Mouse (Mus musculus) Patski (cell line): Measurements from ENCODE around the gene Xkr7. TPM values are rescaled to one million over a fixed set of nuclear protein-coding genes. Genes with fewer than 3 reads are reported as not detected.

Experiments used
- ATAC-seq: fragments of 100-300 bp; one replicate; pipeline ENCODE4 v1.8.0; 2021
- CTCF ChIA-PET: fragments of 350-600 bp; sonication (Branson Sonifier 250); formaldehyde crosslinking; loops from one replicate; lab custom pipeline; 2022; ENCODE audit warnings: inconsistent platforms; lab: Charles Lee
- POLR2A ChIA-PET: fragments of 350-600 bp; sonication (Branson Sonifier 250); formaldehyde crosslinking; loops from one replicate; lab custom pipeline; 2022; ENCODE audit warnings: antibody characterized with exemption, inconsistent platforms; lab: Charles Lee
- DNase-seq: peaks from one replicate; pipeline ENCODE4 v3.0.0-alpha.2; 2011; ENCODE audit warnings: low read depth, low spot score
- H3K27me3 ChIP-seq: fragments of 371-371 bp; one replicate; pipeline ENCODE4 v1.5.1; 2021
- CTCF ChIP-seq: fragments of 100-300 bp; IDR thresholded peaks from one replicate; pipeline ENCODE4 v1.5.1; 2021
- in situ Hi-C: fragments of 300-500 bp; cut with MboI; formaldehyde crosslinking; loops from 3 replicates; pipeline ENCODE4 v1.11.1; 2018; ENCODE audit warnings: low pct_unique_long_range_greater_than_20kb, mixed read lengths
- polyA plus RNA-seq: library from polyadenylated mRNA; unstranded; gene quantifications from one replicate; pipeline ENCODE4 v1.2.3, GENCODE M21; 2021

The Xkr7 gene
- polyA plus RNA-seq, 1 experiment from 2014 or later: not detected

- ATAC-seq: peak; percentile 58
- ChIA-PET POLR2A (no interaction called here), CTCF (interaction anchor here (1.0 kb wide), 1 partner anchor 15 kb away, joined by 3 read pairs; no protein-coding TSS in a partner anchor)
- peaks cover 74% of the 10 kb centered on the region for H3K27me3 ChIP-seq
- no peak for DNase-seq
- no peak for TF ChIP-seq CTCF
- in situ Hi-C loops: no loop called here
These were observed 611 bp downstream of the Xkr7 start for GRCm38 (mm10) chr2:153032083-153032842.

- in situ Hi-C loops: no loop called here
- DNase-seq (no peak), ATAC-seq (no peak)
- ChIA-PET CTCF (interaction anchor here (1.0 kb wide), 1 partner anchor 14 kb away, joined by 3 read pairs; no protein-coding TSS in a partner anchor), POLR2A (interaction anchor here (1.4 kb wide), 1 partner anchor 11 kb away, joined by 3 read pairs; no protein-coding TSS in a partner anchor)
- peaks cover 67% of the 10 kb centered on the region for H3K27me3 ChIP-seq
- no peak for TF ChIP-seq CTCF
These were observed 1.3 kb downstream of the Xkr7 start for GRCm38 (mm10) chr2:153032973-153033372.

GRCm38 (mm10) chr2:153033545-153034230 is 2.0 kb downstream of the Xkr7 start:
- H3K27me3 ChIP-seq: peaks cover 68% of the 10 kb centered on the region
- ATAC-seq (no peak), DNase-seq (no peak)
- POLR2A ChIA-PET: interaction anchor here (0.6 to 1.4 kb wide), 2 partner anchors 10 to 16 kb away, joined by 3 read pairs; no protein-coding TSS in a partner anchor
- in situ Hi-C loops: no loop called here
- TF ChIP-seq CTCF: no peak
- CTCF ChIA-PET: no interaction called here

GRCm38 (mm10) chr2:153036690-153037089 is 5.0 kb downstream of the Xkr7 start:
- in situ Hi-C loops: no loop called here
- H3K27me3 ChIP-seq: peaks cover 54% of the 10 kb centered on the region
- no peak for TF ChIP-seq CTCF
- ChIA-PET POLR2A (no interaction called here), CTCF (interaction anchor here (1.0 to 1.4 kb wide), 4 partner anchors 17 to 105 kb away, joined by 3 to 4 read pairs (median 3); no protein-coding TSS in a partner anchor)
- DNase-seq (peak; percentile 77), ATAC-seq (peak; percentile 58)

- peaks cover 21% of the 10 kb centered on the region for H3K27me3 ChIP-seq
- no peak for TF ChIP-seq CTCF
- ATAC-seq (no peak), DNase-seq (no peak)
- POLR2A ChIA-PET: interaction anchor here (1.3 kb wide), 1 partner anchor 10 kb away, joined by 3 read pairs; no protein-coding TSS in a partner anchor
- CTCF ChIA-PET: no interaction called here
- in situ Hi-C loops: no loop called here
These were observed 12.2 kb downstream of the Xkr7 start for GRCm38 (mm10) chr2:153043886-153044285.

- ChIA-PET POLR2A (no interaction called here), CTCF (interaction anchor here (2.3 kb wide), 1 partner anchor 97 kb away, joined by 8 read pairs; no protein-coding TSS in a partner anchor)
- ATAC-seq (no peak), DNase-seq (no peak)
- peaks cover 10% of the 10 kb centered on the region for H3K27me3 ChIP-seq
- no peak for TF ChIP-seq CTCF
- in situ Hi-C loops: no loop called here
These were observed 14.2 kb downstream of the Xkr7 start for GRCm38 (mm10) chr2:153045884-153046299.

- H3K27me3 ChIP-seq: peaks cover 10% of the 10 kb centered on the region
- ChIA-PET CTCF (interaction anchor here (1.3 to 2.3 kb wide), 2 partner anchors 15 to 94 kb away, joined by 3 to 8 read pairs; no protein-coding TSS in a partner anchor), POLR2A (no interaction called here)
- DNase-seq: no peak
- peak; percentile 81 for TF ChIP-seq CTCF
- in situ Hi-C loops: no loop called here
- no peak for ATAC-seq
These were observed 16.3 kb downstream of the Xkr7 start for GRCm38 (mm10) chr2:153047828-153048465.

GRCm38 (mm10) chr2:153049288-153049996 is 17.8 kb downstream of the Xkr7 start:
- ChIA-PET CTCF (interaction anchor here (1.5 kb wide), 1 partner anchor 28 kb away, joined by 4 read pairs; no protein-coding TSS in a partner anchor), POLR2A (no interaction called here)
- peaks cover 17% of the 10 kb centered on the region for H3K27me3 ChIP-seq
- no peak for TF ChIP-seq CTCF
- no peak for ATAC-seq
- in situ Hi-C loops: no loop called here
- DNase-seq: no peak

GRCm38 (mm10) chr2:153049997-153050358 is 18.3 kb downstream of the Xkr7 start:
- in situ Hi-C loops: no loop called here
- CTCF ChIA-PET: interaction anchor here (1.5 to 1.8 kb wide), 2 partner anchors 28 to 94 kb away, joined by 4 to 5 read pairs; no protein-coding TSS in a partner anchor
- DNase-seq: no peak

More at GRCm38 (mm10) chr2:153049997-153050358, 18.3 kb downstream of the Xkr7 start:
- POLR2A ChIA-PET: no interaction called here
- no peak for TF ChIP-seq CTCF
- no peak for ATAC-seq
- H3K27me3 ChIP-seq: peaks cover 20% of the 10 kb centered on the region
